Mouse (Mus musculus): ENCODE measurements around the gene Cenpt.

- TF ChIP-seq CTCF (conservative IDR thresholded peaks at IDR 0.05; ENCODE audit: low read length): no peak
- TF ChIP-seq POU5F1 (IDR thresholded peaks at IDR 0.05; ENCODE audit: borderline replicate concordance, low read length): no peak
- TF ChIP-seq NANOG (IDR thresholded peaks at IDR 0.05; ENCODE audit: borderline replicate concordance, low read length): no peak
Observed at GRCm38 (mm10) chr8:105850014-105850413, 3.1 kb downstream of the Cenpt start.

Measured in E14TG2a.4 (cell line).